Mouse (Mus musculus) C2C12 (cell line): ENCODE measurements at regions not wholly inside any gene's neighbourhood (a gene's known extent, or its start where the extent isn't known, plus 50 kb on each side); places are given as distances from the start of the nearest gene placed in this dataset.

ENCODE experiments used
- CEBPB ChIP-seq: IDR thresholded peaks from one replicate; pipeline ENCODE4 v1.6.1; 2011; ENCODE audit warnings: low read depth, mild to moderate bottlenecking, control low read depth, moderate library complexity
- CTCF ChIP-seq: IDR thresholded peaks from one replicate; pipeline ENCODE4 v1.5.1; 2011; ENCODE audit not compliant: control insufficient read depth, insufficient read depth, insufficient read length
- MAX ChIP-seq: IDR thresholded peaks from one replicate; pipeline ENCODE4 v1.6.1; 2011; ENCODE audit warnings: mild to moderate bottlenecking, control low read depth
- MYOD1 ChIP-seq: IDR thresholded peaks from one replicate; pipeline ENCODE4 v1.6.1; 2011; ENCODE audit warnings: low read depth; ENCODE audit not compliant: control insufficient read depth, insufficient read length
- MYOG ChIP-seq: IDR thresholded peaks from one replicate; pipeline ENCODE4 v1.6.1; 2011; ENCODE audit not compliant: control insufficient read depth, insufficient read length; ENCODE audit errors: extremely low read depth
- USF1 ChIP-seq: IDR thresholded peaks from one replicate; pipeline ENCODE4 v1.6.1; 2011; ENCODE audit warnings: low read depth, mild to moderate bottlenecking, control low read depth, moderate library complexity

- TF ChIP-seq CTCF, result no peak
- TF ChIP-seq MYOG, result no peak
- TF ChIP-seq MAX, result no peak
- no peak for TF ChIP-seq USF1
- TF ChIP-seq CEBPB, result no peak
- no peak for TF ChIP-seq MYOD1
Measured at GRCm38 (mm10) chr4:22067678-22068299, 136.7 kb downstream of the Faxc start.
